Mouse (Mus musculus) heart, embryonic 12.5 days (tissue): ENCODE data around the gene Adcy2. TPM values are rescaled to one million over a fixed set of nuclear protein-coding genes. Genes with fewer than 3 reads are reported as not detected.

Experiments
- ATAC-seq: fragments of 200-750 bp; cut with Nextera tagmentation; 2 replicates; pipeline ENCODE4 v1.8.0; 2017; ENCODE audit warnings: moderate TSS enrichment, moderate library complexity; ENCODE audit not compliant: insufficient number of reproducible peaks, low FRiP score
- H3K27ac ChIP-seq: fragments of 300-500 bp; sonication (generic); 2 replicates; pipeline ENCODE4 v1.5.1; 2016; ENCODE audit warnings: mild to moderate bottlenecking, moderate library complexity; ENCODE audit not compliant: poor library complexity, severe bottlenecking
- H3K27me3 ChIP-seq: fragments of 300-500 bp; sonication (generic); replicated peaks from 2 replicates; pipeline ENCODE4 v1.6.1; 2016; ENCODE audit warnings: mild to moderate bottlenecking, moderate library complexity
- H3K36me3 ChIP-seq: fragments of 300-500 bp; sonication (generic); 2 replicates; pipeline ENCODE4 v1.6.1; 2016; ENCODE audit warnings: mild to moderate bottlenecking, moderate library complexity
- H3K4me1 ChIP-seq: fragments of 300-500 bp; sonication (generic); replicated peaks from 2 replicates; pipeline ENCODE4 v1.6.1; 2016; ENCODE audit warnings: mild to moderate bottlenecking
- H3K4me2 ChIP-seq: fragments of 300-500 bp; sonication (generic); 2 replicates; pipeline ENCODE4 v1.6.1; 2016; ENCODE audit warnings: mild to moderate bottlenecking, moderate library complexity
- H3K4me3 ChIP-seq: fragments of 300-500 bp; sonication (generic); 2 replicates; pipeline ENCODE4 v1.5.1; 2016; ENCODE audit warnings: mild to moderate bottlenecking
- H3K9ac ChIP-seq: fragments of 300-500 bp; sonication (generic); 2 replicates; pipeline ENCODE4 v1.6.1; 2016; ENCODE audit warnings: mild to moderate bottlenecking, moderate library complexity
- H3K9me3 ChIP-seq: fragments of 300-500 bp; sonication (generic); replicated peaks from 2 replicates; pipeline ENCODE4 v1.6.1; 2016; ENCODE audit warnings: mild to moderate bottlenecking, moderate library complexity
- WGBS: fragments of 180-500 bp; shearing (Covaris S2); methylation state at CpG from one replicate; pipeline ENCODE4 v1.1.7; 2016; 5-methylcytosine and 5-hydroxymethylcytosine counted together
- polyA plus RNA-seq: library from polyadenylated mRNA; unstranded; fragments of >200 nt; fragmentation: Nextera tagmentation; extraction: Ambion mirVana; gene quantifications from 2 replicates; pipeline ENCODE4 v1.2.1, GENCODE M21; 2016

Adcy2 gene
- polyA plus RNA-seq, 1 experiment from 2014 or later: 0.97 TPM

DNA sequence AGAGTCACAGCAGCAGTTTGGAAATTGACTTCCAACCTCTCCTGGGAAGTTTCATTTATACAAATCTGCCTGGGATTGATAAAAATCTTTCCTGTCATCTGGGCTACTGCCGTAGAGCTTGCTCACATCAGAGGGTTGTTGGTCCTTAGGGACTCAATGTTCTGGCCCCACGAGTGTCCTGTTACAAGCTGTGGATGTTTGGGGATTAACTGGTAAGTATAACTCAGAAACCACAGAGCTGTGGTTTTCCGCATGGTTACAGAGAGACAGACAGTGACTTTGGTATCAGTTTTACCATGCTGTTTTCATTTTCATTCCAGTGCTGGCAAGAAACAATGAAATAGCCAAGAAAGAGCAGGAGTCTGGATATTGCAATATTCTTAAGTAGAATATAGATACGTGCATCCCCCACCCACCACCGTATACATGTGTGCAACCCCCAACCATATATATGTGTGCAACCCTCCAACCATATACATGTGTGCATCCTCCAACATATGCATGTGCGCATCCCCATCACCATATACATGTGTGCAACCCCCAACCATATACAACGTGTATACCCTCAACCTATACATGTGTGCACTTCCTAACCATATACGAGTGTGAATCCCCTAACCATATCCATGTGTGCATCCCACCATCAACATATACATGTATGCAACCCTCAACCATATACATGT, 233.3 kb downstream of the Adcy2 start:
- H3K27ac ChIP-seq: no peak overlapping the region
- no peaks in the 10 kb centered on the region for H3K4me1 ChIP-seq
- no peak overlapping the region for H3K4me3 ChIP-seq
- no peaks in the 10 kb centered on the region for H3K36me3 ChIP-seq
- 72% methylated on average over 8 of the region's 8 CpGs for WGBS
- no peaks in the 10 kb centered on the region for H3K27me3 ChIP-seq
- H3K9me3 ChIP-seq: no peaks in the 10 kb centered on the region; the same call in 1 of the 2 replicates
- ATAC-seq: no peak
- no peak overlapping the region for H3K4me2 ChIP-seq
- H3K9ac ChIP-seq: no peak overlapping the region

DNA sequence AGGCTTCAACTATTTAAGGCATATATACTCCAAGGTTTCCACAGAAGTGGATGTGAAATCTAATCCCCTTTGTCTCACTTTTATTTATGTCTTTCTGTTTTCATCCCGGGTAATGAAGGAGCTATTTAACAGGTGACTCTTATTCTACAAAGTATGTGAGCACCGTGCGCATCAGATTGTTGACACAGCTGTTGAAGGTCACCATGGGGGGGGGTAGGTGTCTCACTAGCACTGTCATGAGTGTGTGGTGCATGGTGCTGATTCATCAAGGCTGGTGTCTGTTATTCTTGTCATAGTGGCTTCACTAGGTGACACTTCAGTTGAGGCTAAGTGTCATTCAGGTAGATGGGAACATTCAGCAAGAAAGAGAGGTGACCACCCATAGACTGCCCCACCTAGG, 234.7 kb downstream of the Adcy2 start:
- Histone ChIP-seq H3K4me3 (no peak overlapping the region), H3K4me2 (no peak overlapping the region), H3K27ac (no peak overlapping the region), H3K9ac (no peak overlapping the region), H3K36me3 (no peaks in the 10 kb centered on the region), H3K9me3 (no peaks in the 10 kb centered on the region), H3K27me3 (no peaks in the 10 kb centered on the region), H3K4me1 (no peaks in the 10 kb centered on the region)
- no peak for ATAC-seq
- WGBS: 83% methylated on average over 3 of the region's 3 CpGs

DNA sequence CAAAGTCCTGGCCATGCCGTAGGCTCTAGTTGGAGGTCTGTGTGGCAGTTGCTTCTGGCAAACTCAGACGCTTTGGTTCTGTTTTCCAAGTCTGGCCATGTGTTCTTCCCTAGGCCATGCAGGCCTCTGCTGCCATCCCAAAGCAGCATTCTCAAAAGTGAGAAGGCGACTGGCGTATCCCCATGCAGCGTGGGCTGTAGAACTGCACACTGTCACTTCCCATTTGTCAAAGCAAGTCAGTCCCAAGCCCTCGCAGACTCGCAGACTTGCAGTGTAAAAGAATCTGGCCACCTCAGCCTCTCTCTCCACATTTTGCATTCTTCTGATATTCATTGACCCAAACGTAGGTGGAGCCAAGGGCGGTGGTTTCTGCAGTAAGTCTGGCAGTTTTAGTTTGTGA, 249.5 kb downstream of the Adcy2 start:
- Histone ChIP-seq H3K27ac (no peak overlapping the region), H3K4me1 (no peaks in the 10 kb centered on the region), H3K9me3 (no peaks in the 10 kb centered on the region), H3K4me2 (no peak overlapping the region), H3K4me3 (no peak overlapping the region), H3K36me3 (no peaks in the 10 kb centered on the region), H3K9ac (no peak overlapping the region), H3K27me3 (no peaks in the 10 kb centered on the region)
- WGBS: 56% methylated on average over 9 of the region's 9 CpGs
- ATAC-seq: no peak

DNA sequence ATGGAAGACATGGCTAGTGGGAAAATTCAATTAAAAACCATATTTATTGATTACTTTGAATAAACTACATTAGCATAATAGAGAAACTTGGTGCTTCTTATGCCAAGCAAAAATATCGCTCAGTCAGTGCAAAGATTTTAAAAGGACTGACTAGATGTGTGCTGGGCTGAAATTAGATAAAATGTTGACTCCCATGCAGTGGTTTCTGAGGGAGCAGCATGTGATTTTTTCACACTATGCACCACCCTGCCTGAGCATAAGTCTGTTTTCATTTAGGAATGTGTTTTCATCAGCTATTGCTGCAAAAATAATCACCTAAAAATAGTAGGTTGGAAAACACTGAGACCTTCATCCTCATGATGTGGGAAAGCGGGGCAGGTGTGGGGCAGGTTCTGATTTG, 250.0 kb downstream of the Adcy2 start:
- Histone ChIP-seq H3K27me3 (no peaks in the 10 kb centered on the region), H3K9ac (no peak overlapping the region), H3K9me3 (no peaks in the 10 kb centered on the region), H3K4me1 (no peaks in the 10 kb centered on the region), H3K27ac (no peak overlapping the region), H3K36me3 (no peaks in the 10 kb centered on the region), H3K4me3 (no peak overlapping the region), H3K4me2 (no peak overlapping the region)
- ATAC-seq: no peak
- WGBS: 74% methylated on average over 2 of the region's 2 CpGs

DNA sequence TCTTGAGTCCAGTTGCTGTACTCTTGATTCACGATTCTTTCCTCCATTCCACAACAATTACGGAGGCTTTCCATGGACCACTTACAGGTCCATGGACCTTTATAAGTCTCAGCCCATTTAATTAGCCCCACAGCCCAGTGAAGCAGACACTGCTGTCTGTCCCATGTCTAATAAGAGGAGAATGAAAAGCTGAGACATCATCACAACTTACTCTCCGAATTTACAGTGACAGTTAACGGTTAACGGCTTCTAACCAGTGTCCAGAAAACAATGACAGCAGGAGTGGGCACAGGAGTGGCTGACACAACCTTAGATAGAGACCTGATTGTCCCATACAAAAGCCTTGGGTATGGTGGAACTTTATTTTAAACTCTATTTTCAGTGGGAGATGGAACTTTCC, 253.9 kb downstream of the Adcy2 start:
- Histone ChIP-seq H3K36me3 (no peaks in the 10 kb centered on the region), H3K4me1 (no peaks in the 10 kb centered on the region), H3K9ac (no peak overlapping the region), H3K27me3 (no peaks in the 10 kb centered on the region), H3K9me3 (no peaks in the 10 kb centered on the region), H3K4me2 (no peak overlapping the region), H3K4me3 (no peak overlapping the region), H3K27ac (no peak overlapping the region)
- WGBS: 84% methylated on average over 5 of the region's 5 CpGs
- ATAC-seq: no peak

DNA sequence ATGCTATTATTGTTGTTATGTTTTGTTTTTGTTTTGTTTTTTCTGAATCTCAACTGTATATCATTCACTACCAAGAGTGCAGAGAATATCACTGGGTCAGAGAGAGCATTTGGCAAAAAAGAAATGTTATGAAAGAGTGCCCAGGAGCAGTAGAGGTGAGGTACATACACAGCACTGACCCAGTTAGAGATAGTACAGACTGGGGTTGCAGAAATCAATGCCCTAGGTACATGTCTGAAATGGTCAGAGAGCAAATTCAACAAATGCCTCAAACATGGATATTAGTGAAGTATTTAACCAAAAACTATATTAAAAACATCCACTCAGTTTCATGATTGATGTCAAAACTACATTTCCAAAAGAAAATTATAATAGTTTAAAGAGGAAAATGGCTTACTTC, 286.7 kb downstream of the Adcy2 start:
- peaks cover 5% of the 10 kb centered on the region for H3K9me3 ChIP-seq
- no peak overlapping the region for H3K9ac ChIP-seq
- H3K4me1 ChIP-seq: no peaks in the 10 kb centered on the region
- H3K4me3 ChIP-seq: no peak overlapping the region
- no peak for ATAC-seq
- H3K27ac ChIP-seq: no peak overlapping the region
- no peaks in the 10 kb centered on the region for H3K27me3 ChIP-seq
- H3K4me2 ChIP-seq: no peak overlapping the region
- H3K36me3 ChIP-seq: no peaks in the 10 kb centered on the region

DNA sequence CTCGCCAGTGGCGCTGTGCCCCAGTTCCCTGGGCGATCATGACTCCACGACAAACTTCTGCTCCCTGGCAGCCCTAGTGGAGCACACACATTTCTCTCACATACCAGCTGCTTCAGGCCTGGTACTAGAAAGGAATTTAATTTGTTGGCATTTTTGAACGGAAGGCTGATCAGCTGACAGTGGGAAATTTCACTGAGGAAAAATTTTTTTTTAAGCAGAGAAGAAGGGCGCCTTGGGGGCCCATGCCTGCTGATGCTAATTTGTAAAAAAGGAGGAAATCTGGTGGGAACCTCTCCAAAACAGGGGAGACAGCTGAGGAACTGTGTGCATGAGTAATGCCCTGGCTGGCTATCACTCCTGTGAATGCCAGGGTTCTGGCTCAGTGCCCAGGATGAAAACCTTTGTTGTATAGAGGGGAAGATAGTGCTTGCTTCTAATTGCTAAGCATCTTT, 292.0 kb downstream of the Adcy2 start:
- no peak overlapping the region for H3K9ac ChIP-seq
- H3K4me1 ChIP-seq: no peaks in the 10 kb centered on the region
- ATAC-seq: no peak
- H3K4me3 ChIP-seq: no peak overlapping the region
- no peaks in the 10 kb centered on the region for H3K27me3 ChIP-seq
- WGBS: 77% methylated on average over 6 of the region's 6 CpGs
- H3K9me3 ChIP-seq: no peaks in the 10 kb centered on the region
- H3K36me3 ChIP-seq: no peaks in the 10 kb centered on the region
- H3K4me2 ChIP-seq: no peak overlapping the region
- H3K27ac ChIP-seq: no peak overlapping the region

DNA sequence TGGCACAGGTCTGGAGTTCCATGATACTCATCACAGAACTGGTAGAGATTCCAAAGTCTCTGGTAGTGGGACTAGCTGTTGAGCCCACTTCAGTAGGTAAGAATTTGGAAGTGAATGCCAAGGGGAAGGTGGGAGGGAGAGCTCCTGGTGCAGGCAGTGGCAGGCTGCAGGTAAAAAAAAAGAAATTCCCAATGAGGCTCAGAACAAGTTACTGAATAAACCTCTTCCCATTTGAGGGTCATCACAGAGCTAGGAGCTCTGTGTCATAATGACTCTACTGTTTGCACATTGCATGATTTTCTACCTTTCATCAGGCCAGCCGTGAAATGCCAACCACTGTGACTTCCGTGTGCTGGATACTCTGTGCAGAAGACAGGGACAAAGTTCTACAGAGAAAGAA, 314.4 kb downstream of the Adcy2 start:
- H3K9me3 ChIP-seq: no peaks in the 10 kb centered on the region
- no peak overlapping the region for H3K4me2 ChIP-seq
- no peaks in the 10 kb centered on the region for H3K4me1 ChIP-seq
- H3K4me3 ChIP-seq: no peak overlapping the region
- ATAC-seq: no peak
- H3K9ac ChIP-seq: no peak overlapping the region
- H3K36me3 ChIP-seq: no peaks in the 10 kb centered on the region
- H3K27ac ChIP-seq: no peak overlapping the region
- 84% methylated on average over 2 of the region's 2 CpGs for WGBS
- no peaks in the 10 kb centered on the region for H3K27me3 ChIP-seq

DNA sequence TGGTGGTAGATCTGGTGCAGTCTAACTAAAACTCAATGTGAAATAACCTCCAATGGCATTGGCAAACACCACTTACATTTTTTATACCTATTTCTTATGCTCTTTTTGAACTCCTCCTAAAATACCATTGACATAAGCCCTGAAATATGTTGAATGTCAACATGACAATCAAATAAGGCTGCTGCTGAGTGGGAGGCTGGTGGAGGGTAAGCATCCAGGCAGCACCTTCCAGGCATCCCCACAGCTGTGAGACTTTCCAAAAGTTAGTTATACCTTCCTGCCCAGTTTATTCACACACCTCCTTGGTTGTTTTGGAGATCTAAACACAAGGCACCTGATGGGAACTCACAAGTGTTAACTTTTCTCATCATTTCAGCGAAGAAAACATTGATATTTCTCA, 318.9 kb downstream of the Adcy2 start:
- ATAC-seq: no peak
- Histone ChIP-seq H3K9ac (no peak overlapping the region), H3K4me3 (no peak overlapping the region), H3K36me3 (no peaks in the 10 kb centered on the region), H3K4me2 (no peak overlapping the region), H3K27me3 (no peaks in the 10 kb centered on the region), H3K27ac (no peak overlapping the region), H3K4me1 (no peaks in the 10 kb centered on the region), H3K9me3 (no peaks in the 10 kb centered on the region)
- 76% methylated on average over 1 of the region's 1 CpGs for WGBS

DNA sequence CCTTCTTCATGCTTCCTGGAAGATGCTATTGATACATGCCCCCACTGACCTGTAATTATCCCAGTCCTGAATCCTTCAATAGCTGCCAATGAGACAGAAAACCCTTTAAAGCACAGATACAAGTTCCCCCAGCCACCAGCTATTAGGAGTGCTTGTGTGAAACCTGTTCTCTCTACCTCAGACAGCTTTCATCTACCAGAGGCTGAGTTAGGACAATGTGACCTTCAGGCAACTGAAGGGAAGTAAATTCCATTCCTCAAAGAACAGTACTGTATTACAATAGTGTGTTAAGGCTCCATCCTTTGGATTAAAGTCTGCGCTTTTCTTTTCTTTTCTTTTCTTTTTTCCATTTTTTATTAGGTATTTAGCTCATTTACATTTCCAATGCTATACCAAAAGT, 356.6 kb downstream of the Adcy2 start:
- no peaks in the 10 kb centered on the region for H3K9me3 ChIP-seq
- H3K4me1 ChIP-seq: no peaks in the 10 kb centered on the region
- H3K4me2 ChIP-seq: no peak overlapping the region
- no peaks in the 10 kb centered on the region for H3K36me3 ChIP-seq
- no peak overlapping the region for H3K27ac ChIP-seq
- ATAC-seq: no peak
- WGBS: 90% methylated on average over 1 of the region's 1 CpGs
- no peak overlapping the region for H3K9ac ChIP-seq
- no peaks in the 10 kb centered on the region for H3K27me3 ChIP-seq
- H3K4me3 ChIP-seq: no peak overlapping the region

DNA sequence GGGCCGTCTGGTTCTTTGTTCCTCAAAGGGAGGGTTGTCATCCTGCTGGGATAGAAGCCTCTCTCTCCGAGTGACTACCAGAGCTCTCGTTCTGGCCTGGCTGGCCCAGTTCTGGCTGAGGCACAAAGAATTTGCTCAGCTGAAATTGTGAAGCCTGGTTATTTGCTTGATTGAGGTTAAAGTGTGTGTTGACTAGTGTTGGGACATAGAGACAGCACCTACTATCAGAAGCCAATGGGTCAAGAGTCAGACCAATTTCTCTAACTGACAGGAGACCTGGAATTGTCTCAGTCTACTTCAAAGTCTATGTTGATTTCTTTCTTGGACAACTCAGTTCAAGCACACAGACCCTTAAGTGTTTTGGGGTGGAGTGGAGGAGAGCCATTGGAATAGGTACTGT, 372.3 kb downstream of the Adcy2 start:
- H3K9me3 ChIP-seq: no peaks in the 10 kb centered on the region
- H3K4me1 ChIP-seq: no peaks in the 10 kb centered on the region
- H3K27me3 ChIP-seq: no peaks in the 10 kb centered on the region
- H3K9ac ChIP-seq: no peak overlapping the region
- no peaks in the 10 kb centered on the region for H3K36me3 ChIP-seq
- H3K27ac ChIP-seq: no peak overlapping the region
- H3K4me2 ChIP-seq: no peak overlapping the region
- WGBS: 69% methylated on average over 3 of the region's 3 CpGs
- ATAC-seq: no peak
- no peak overlapping the region for H3K4me3 ChIP-seq

DNA sequence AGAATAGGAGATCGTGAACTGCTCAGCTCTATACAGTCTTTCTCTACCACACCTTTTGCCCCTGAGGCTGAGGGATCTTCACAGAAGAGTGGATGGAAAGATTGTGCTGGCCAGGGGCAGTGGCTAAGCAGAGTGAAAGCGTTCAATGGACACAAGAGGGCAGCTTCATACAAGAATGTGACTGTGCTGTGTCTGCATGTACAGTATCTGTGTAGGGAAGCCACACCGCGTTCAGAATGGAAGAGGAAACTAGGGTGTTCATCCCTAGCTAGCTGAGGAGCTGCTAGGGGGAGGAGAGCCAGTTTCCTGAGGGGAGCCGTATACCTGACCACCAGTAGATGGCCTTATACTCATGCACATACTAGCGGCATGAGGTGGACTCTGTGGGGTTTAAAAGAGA, 376.5 kb downstream of the Adcy2 start:
- Histone ChIP-seq H3K27ac (no peak overlapping the region), H3K9me3 (no peaks in the 10 kb centered on the region), H3K36me3 (no peaks in the 10 kb centered on the region), H3K4me3 (no peak overlapping the region), H3K27me3 (no peaks in the 10 kb centered on the region), H3K4me2 (no peak overlapping the region), H3K4me1 (no peaks in the 10 kb centered on the region), H3K9ac (no peak overlapping the region)
- 53% methylated on average over 6 of the region's 6 CpGs for WGBS
- 0 out of 2 replicates have a peak, but pooled peaks have one; percentile 39 for ATAC-seq
